Mouse (Mus musculus) cerebellum, adult 2 months (tissue): Measurements from ENCODE around the gene 9030025P20Rik. TPM values are rescaled to one million over a fixed set of nuclear protein-coding genes. Genes with fewer than 3 reads are reported as not detected.
"Not testable (repeated sequence)": the region's sequence is repeated elsewhere in the genome, so short reads cannot be mapped to it uniquely, and the experiment has no call there.

Source experiments
- DNase-seq, 2 experiments: peaks; one replicate each; pipeline ENCODE4 v3.0.0; 2021
- H3K27ac ChIP-seq: fragments of 200-500 bp; 2 replicates; pipeline ENCODE4 v1.5.1; 2012; ENCODE audit warnings: low read length, control low read depth, inconsistent platforms; ENCODE audit not compliant: insufficient read depth
- H3K27me3 ChIP-seq: fragments of 200-500 bp; 2 replicates; pipeline ENCODE4 v1.6.1; 2012; ENCODE audit warnings: inconsistent platforms, mild to moderate bottlenecking, low read length, moderate library complexity; ENCODE audit not compliant: control insufficient read depth, insufficient read depth
- H3K4me1 ChIP-seq: fragments of 200-500 bp; 2 replicates; pipeline ENCODE4 v1.6.1; 2011; ENCODE audit warnings: low read length; ENCODE audit not compliant: control insufficient read depth, insufficient read depth
- H3K4me3 ChIP-seq: fragments of 200-500 bp; replicated peaks from 2 replicates; pipeline ENCODE3; 2011; ENCODE audit warnings: mild to moderate bottlenecking, low read depth, low read length, control low read depth; ENCODE audit not compliant: insufficient read depth
- CTCF ChIP-seq: fragments of 200-500 bp; IDR thresholded peaks from 2 replicates; pipeline ENCODE4 v1.5.1; 2011; ENCODE audit warnings: low read depth, mild to moderate bottlenecking, control low read depth, low read length, moderate library complexity, borderline replicate concordance; ENCODE audit not compliant: insufficient read depth
- POLR2A ChIP-seq: fragments of 200-500 bp; IDR thresholded peaks from 2 replicates; pipeline ENCODE4 v1.6.1; 2011; ENCODE audit warnings: low read length, control low read depth, borderline replicate concordance; ENCODE audit not compliant: insufficient read depth
- WGBS: fragments of 180-500 bp; shearing (Covaris S2); methylation state at CpG from one replicate; pipeline ENCODE4 v1.1.7; 2018; 5-methylcytosine and 5-hydroxymethylcytosine counted together
- polyA plus RNA-seq: library from polyadenylated mRNA; depleted of rRNA; stranded (reverse); fragments of >200 nt; gene quantifications from 2 replicates; pipeline ENCODE4 v1.2.3, GENCODE M21; 2012

Gene 9030025P20Rik
- polyA plus RNA-seq, 1 experiment = 24.5 TPM

DNA sequence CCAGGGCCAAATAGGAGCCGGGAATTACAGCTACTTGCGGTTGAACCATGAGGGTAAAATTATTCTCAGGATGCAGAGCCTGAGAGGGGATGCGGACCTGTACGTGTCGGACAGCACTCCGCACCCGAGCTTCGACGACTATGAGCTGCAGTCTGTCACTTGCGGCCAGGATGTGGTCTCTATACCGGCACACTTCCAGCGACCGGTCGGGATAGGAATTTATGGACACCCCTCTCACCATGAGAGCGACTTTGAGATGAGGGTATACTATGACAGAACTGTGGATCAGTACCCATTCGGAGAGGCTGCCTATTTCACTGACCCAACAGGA, 34.6 kb upstream of the 9030025P20Rik start:
- DNase-seq = no peak
- peak overlapping the region; percentile 84 for H3K4me3 ChIP-seq
- no peaks in the 10 kb centered on the region for H3K27me3 ChIP-seq
- TF ChIP-seq CTCF (no peak), POLR2A (no peak)
- H3K4me1 ChIP-seq = no peaks in the 10 kb centered on the region; the same call in 1 of the 2 replicates
- H3K27ac ChIP-seq = no peak overlapping the region
- 16% methylated on average over 16 of the region's 16 CpGs for WGBS

DNA sequence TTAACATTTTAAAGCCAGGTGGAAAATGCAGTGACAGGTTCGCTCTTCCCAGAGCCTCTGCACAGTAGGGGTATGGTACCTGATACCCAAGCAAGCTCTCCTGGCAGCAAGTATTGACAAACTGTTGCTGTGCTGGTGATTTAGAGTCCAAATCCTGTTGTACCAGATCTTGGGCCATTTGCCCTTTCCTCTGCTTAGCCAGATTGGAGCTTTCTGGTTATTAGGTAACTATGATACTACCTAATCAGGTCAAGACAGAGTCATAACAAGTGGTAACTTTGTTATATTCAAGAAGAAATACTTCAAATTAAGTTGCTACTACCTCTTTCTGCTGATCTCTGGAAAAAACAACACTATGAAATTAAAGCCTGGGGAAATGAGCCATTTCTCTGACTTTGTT, 33.7 kb upstream of the 9030025P20Rik start:
- DNase-seq = no peak
- H3K27me3 ChIP-seq = no peaks in the 10 kb centered on the region
- WGBS = 84% methylated on average over 1 of the region's 1 CpGs
- no peak overlapping the region for H3K27ac ChIP-seq
- H3K4me1 ChIP-seq = no peaks in the 10 kb centered on the region; the same call in 1 of the 2 replicates
- H3K4me3 ChIP-seq = no peak overlapping the region
- TF ChIP-seq CTCF = no peak
- TF ChIP-seq POLR2A = no peak

DNA sequence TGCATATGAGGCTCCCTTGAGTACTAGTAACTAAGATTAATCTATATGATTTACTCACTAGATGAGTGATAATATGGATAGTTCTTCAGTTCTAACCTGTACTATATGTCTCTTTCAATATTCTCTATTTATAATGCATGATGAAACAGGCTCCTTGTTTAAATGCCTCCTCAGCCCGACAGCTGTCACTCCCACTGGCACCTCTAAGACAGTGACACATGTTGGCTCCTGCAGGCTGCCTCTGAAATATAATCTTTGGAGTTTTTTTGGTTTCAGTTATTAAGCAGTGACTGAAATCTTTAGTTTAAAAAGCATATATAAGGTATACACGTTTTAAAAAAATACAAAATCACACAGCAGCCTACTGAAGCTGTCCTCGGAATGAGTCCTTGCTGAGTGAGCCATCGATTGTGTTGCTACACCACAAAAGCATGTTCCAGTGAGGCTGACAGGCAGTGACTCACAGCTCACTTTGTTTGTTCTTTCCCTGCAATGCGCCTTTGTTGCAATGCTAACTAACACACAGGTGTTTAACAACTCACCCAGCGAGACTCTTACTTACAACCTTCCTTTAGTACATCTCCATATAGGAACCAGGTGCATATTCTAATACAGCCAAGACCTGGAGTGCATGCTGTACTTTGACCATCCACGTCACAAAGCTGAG, 29.0 kb upstream of the 9030025P20Rik start:
- no peak for DNase-seq
- Histone ChIP-seq H3K27me3 (no peaks in the 10 kb centered on the region), H3K27ac (no peak overlapping the region), H3K4me1 (no peaks in the 10 kb centered on the region), H3K4me3 (no peak overlapping the region)
- no peak for TF ChIP-seq CTCF
- no peak for TF ChIP-seq POLR2A
- WGBS = 83% methylated on average over 7 of the region's 7 CpGs

DNA sequence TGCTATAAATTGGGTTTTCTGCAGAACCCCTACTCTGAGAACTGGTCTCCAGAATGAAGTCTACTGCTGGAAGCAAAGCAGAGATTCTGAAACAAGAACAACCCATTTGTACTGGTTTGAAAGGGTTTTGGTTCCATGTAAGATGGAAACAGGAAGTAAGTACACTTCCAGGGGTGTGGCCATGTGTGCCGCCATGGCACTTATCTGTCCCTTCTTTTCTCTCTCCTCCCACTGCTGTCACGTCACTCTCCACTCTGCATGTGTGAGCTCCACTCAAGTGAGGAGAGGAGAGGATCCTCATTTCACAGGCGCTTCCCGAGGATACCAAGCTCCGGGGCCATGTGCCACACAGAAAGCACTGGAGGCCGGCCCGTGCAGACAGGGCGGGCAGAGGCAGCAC, 24.8 kb upstream of the 9030025P20Rik start:
- Histone ChIP-seq H3K4me3 (no peak overlapping the region), H3K27me3 (no peaks in the 10 kb centered on the region), H3K4me1 (no peaks in the 10 kb centered on the region), H3K27ac (no peak overlapping the region)
- WGBS = 86% methylated on average over 8 of the region's 8 CpGs
- DNase-seq = no peak
- TF ChIP-seq CTCF = no peak
- no peak for TF ChIP-seq POLR2A

DNA sequence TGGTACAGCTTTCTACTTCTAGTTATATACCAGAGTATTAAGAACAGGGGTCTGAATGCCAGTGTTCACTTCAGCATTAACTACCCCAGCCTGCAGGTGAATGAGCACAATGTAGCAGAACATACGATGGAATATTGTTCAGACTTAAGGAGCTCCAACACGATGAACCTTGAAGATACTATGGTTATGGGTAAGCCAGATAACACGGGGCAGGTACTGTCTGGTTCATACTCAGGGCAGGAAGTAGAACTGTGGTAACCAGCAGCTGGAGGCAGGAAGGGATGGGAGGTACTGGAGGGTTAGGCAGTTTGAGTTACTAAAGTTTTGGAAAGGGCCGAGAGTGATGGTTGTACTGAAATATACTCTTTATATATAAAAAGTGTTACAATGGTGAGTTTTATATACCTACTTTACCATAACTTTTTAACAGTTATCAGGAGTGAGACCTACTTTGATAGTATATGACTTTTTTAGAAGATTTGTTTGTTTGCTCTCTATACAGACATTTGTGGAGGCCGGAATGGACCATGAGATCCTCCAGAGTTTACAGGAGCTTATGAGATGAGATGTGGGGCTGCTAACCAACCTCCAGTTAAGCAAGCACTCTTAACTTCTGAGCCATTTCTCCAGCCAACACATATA, 19.5 kb upstream of the 9030025P20Rik start:
- Histone ChIP-seq H3K27ac (no peak overlapping the region), H3K27me3 (no peaks in the 10 kb centered on the region; the same call in 1 of the 2 replicates), H3K4me3 (no peak overlapping the region), H3K4me1 (peaks cover 3% of the 10 kb centered on the region)
- DNase-seq = no peak
- TF ChIP-seq CTCF (no peak), POLR2A (no peak)
- WGBS = 88% methylated on average over 5 of the region's 5 CpGs

DNA sequence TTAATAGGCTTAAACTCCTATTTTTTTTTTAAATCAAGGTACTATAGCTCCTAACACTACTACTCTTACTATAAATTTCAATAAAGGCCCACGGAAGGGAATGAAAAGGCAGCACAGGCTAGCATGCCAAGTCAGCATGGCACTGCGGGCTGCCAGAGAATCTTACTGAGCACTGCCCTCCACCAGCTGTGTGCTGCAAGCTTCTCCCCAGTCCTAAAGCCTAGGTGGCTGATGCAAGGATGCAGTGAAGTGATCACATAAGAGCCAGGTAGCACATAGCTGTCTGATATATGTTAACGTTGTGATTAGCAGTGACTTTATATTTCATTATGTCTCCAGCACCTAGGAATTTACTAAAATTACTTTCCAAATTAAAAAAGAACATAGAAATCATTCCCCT, 18.3 kb upstream of the 9030025P20Rik start:
- no peak overlapping the region for H3K27ac ChIP-seq
- no peak for TF ChIP-seq CTCF
- no peak for TF ChIP-seq POLR2A
- no peak for DNase-seq
- H3K27me3 ChIP-seq = no peaks in the 10 kb centered on the region; the same call in 1 of the 2 replicates
- 10% methylated on average over 3 of the region's 3 CpGs for WGBS
- peak overlapping the region; percentile 61 for H3K4me3 ChIP-seq
- H3K4me1 ChIP-seq = peaks cover 3% of the 10 kb centered on the region

DNA sequence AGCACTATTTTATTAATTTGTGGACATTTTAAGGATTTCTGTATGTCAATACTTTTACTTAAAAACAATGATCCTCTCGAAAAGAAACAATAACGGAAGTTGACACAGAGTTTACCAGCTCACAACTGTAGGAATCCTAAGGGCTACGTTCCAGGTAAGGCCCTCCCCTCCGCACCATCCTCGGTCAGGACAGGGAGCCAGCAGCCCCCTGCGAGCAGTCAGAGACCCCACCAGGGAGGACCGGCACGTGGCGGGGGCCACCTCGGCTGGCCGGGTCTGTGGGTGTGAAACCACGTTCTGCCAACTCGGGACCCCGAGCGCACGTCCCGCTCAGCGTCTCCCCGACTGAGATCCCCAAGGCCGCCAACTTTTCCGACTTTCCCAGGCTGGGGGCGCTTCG, 17.7 kb upstream of the 9030025P20Rik start:
- under 1% methylated on average over 19 of the region's 23 CpGs for WGBS
- H3K27me3 ChIP-seq = no peaks in the 10 kb centered on the region; the same call in 1 of the 2 replicates
- peak overlapping the region; percentile 61 for H3K4me3 ChIP-seq
- H3K27ac ChIP-seq = no peak overlapping the region
- H3K4me1 ChIP-seq = peaks cover 3% of the 10 kb centered on the region
- DNase-seq = peak; percentile 32 to 33
- TF ChIP-seq POLR2A (no peak), CTCF (no peak)

DNA sequence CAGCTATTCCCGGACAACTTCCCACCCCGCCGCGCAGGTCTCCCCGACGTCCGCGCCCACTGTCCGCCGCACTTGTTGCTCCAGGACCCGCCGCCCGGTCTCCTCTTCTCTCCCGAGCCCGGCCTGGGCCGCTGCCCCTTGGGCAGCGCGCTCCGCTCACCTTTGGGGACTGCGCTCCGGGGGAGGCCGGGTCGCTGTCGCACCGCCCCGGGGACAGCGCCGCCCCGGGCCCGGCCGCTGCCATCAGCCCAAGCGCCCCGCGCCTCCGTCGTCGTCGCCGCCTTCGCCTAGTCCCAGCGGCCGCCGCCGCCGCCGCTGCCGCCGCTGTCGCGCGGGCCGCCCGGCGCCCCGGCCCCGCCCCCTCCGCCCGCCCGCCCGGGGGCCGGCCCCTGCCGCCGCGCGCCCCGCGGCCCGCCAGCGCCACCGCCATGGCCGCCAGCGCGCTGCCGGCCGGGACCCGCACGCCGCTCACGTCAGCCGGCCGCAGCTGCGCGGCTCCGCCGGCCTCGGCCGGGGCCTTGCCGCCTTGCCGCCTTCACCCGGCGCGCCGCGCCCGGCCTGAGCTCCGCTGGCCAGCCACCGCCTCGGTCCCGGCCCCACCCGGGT, 17.2 kb upstream of the 9030025P20Rik start, which contains the start of gene Phf10:
Gene Phf10 (minus strand): TSS at position 323 of the 606 bp plus-strand sequence.
- not testable (repeated sequence) for H3K27ac ChIP-seq, H3K27me3 ChIP-seq, H3K4me1 ChIP-seq
- DNase-seq = peak; percentile 43 to 54
- 18% methylated on average over 62 of the region's 100 CpGs for WGBS
- peak within 1 kb of the TSS; percentile 61 for H3K4me3 ChIP-seq

DNA sequence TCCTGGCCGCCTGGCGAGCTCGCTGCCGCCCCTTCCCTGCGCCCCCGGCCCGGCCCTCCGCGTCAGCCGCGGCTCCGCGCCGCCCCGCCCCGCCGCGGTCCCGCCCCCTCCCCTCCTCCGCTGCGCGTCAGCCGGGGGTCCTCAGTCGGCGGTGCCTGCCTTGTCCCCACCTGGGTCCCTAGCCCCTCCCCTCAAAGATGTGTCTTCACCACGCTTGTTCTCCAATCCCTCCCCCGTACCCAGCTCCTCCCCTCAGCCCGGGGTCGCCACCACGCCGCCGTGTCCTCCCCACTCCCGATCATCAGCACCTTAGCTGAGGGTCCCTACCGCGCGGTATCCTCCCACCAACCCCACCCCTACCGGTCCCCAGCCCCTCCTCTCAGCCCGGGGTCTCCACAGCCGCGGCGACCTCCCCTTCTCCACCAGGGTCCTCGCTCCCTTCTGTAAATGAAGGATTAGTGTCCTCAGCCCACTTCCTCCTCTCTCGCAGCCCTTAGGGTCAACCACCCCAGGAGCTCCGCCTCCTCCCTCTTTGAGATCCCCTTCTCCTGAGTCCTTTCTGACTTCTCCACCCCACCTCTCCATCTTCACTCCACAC, 16.6 kb upstream of the 9030025P20Rik start:
- not testable (repeated sequence) for H3K27ac ChIP-seq, H3K27me3 ChIP-seq, H3K4me3 ChIP-seq, H3K4me1 ChIP-seq, DNase-seq
- WGBS = no CpG with 5 or more reads among the region's 44 CpGs

DNA sequence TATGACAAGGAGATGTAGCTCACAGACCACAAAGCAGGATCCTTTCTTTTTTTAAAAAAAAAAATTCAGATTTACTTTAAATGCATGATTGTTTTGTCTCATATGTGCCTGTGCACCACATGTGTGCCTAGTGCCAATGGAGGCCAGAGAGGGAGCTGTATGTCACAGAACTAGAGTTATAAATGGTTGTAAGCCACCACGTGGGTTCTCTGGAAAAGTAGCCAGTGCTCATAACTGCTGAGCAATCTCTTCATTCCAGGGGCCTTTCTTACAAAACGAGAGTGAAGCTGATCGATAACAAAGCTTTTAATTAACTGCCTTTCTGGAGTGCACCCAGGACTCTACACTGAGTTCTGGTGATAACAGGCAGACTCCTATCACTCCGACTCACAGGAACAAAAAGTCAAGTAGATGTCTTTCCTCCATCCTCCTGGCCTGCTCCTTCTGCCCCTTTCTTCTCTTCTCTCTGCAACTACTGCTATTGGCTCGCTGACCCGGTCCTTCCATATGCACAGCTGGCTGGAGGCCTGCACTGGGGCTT, 9.8 kb upstream of the 9030025P20Rik start:
- H3K4me3 ChIP-seq, H3K27ac ChIP-seq, H3K27me3 ChIP-seq, H3K4me1 ChIP-seq, DNase-seq: not testable (repeated sequence)
- WGBS = no CpG with 5 or more reads among the region's 6 CpGs
